Mouse (Mus musculus): ENCODE results near the gene Mink1. TPM values are rescaled to one million over a fixed set of nuclear protein-coding genes. Genes with fewer than 3 reads are reported as not detected.

Gene Mink1
- polyA plus RNA-seq, 1 experiment from 2014 or later = 15.3 TPM

DNA sequence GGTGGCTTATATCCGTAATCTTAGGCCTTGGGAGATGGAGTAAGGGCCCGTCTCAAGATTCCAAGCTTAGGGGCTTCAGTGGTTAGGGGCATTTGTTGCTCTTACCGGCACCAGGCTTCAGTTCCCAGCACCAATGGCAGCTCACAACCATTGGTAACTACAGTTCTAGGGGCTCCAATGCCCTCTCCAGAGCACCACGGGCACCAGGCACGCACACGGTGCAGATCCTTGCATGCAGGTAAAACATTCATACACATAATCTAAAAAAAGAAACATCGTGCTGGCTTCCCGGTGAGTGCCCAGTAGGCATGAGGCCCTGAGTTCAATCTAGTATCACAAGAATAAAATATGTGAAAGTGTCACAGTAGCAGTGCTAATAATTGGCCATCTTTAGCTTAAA lies 100.4 kb downstream of the Mink1 start:
- ATAC-seq (ENCODE audit: low FRiP score) = no peak
- Histone ChIP-seq H3K27ac (no peak overlapping the region), H3K9me3 (no peaks in the 10 kb centered on the region), H3K4me1 (peaks cover 10% of the 10 kb centered on the region), H3K27me3 (no peaks in the 10 kb centered on the region), H3K9ac (no peak overlapping the region), H3K4me2 (no peak overlapping the region), H3K4me3 (replicated peaks) (no peak overlapping the region), H3K36me3 (replicated peaks) (peaks cover 47% of the 10 kb centered on the region)
- 88% methylated on average over 8 of the region's 8 CpGs for WGBS

DNA sequence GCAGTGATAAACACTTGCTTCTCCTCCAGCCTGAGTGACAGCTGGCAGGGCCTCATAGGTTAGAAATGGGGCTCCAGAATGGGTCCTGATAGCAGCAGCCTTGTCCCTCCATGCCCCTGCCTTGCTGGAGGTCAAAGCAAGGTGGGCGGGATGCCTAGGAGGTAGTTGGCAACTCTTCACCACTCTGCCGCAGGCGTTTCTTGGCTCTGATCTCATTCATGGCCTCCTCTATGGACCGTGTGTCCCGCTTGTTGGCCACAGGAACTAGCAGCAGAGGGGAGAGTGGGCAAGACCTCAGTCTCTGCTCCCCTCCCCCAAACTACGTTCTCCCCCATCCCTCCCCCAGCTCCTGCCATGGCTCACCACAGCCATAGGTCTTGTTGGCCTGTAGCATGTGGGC lies 101.3 kb downstream of the Mink1 start:
- Histone ChIP-seq H3K4me2 (no peak overlapping the region), H3K4me3 (replicated peaks) (no peak overlapping the region), H3K27me3 (no peaks in the 10 kb centered on the region), H3K36me3 (replicated peaks) (peaks cover 47% of the 10 kb centered on the region), H3K4me1 (peaks cover 13% of the 10 kb centered on the region), H3K27ac (no peak overlapping the region), H3K9ac (no peak overlapping the region), H3K9me3 (no peaks in the 10 kb centered on the region)
- ATAC-seq (ENCODE audit: low FRiP score) = no peak
- 95% methylated on average over 6 of the region's 6 CpGs for WGBS

Other genes with a start within 250 kb of the Mink1 start
- gene Alox12e, start 240.3 kb upstream of the Mink1 start, polyA plus RNA-seq (2016; fragmentation: Nextera tagmentation; extraction: Ambion mirVana) = not detected in 2 replicates
- gene Alox15, start 210.8 kb upstream of the Mink1 start, polyA plus RNA-seq (2016; fragmentation: Nextera tagmentation; extraction: Ambion mirVana) = 0.08 and 0.34 TPM in 2 replicates
- gene Pelp1, start 152.8 kb upstream of the Mink1 start, polyA plus RNA-seq (2016; fragmentation: Nextera tagmentation; extraction: Ambion mirVana) = 40.3 and 46.2 TPM in 2 replicates
- gene Arrb2, start 130.2 kb upstream of the Mink1 start, polyA plus RNA-seq (2016; fragmentation: Nextera tagmentation; extraction: Ambion mirVana) = 36.9 and 40.5 TPM in 2 replicates
- gene Med11, start 111.0 kb upstream of the Mink1 start, polyA plus RNA-seq (2016; fragmentation: Nextera tagmentation; extraction: Ambion mirVana) = 32.1 and 32.5 TPM in 2 replicates
- 0.35 and 0.43 TPM in 2 replicates for gene Zmynd15, start 103.4 kb upstream of the Mink1 start, polyA plus RNA-seq (2016; fragmentation: Nextera tagmentation; extraction: Ambion mirVana)
- 0.74 and 1.0 TPM in 2 replicates for gene Cxcl16, start 102.9 kb upstream of the Mink1 start, polyA plus RNA-seq (2016; fragmentation: Nextera tagmentation; extraction: Ambion mirVana)
- 0.35 and 0.49 TPM in 2 replicates for gene Tm4sf5, start 57.6 kb upstream of the Mink1 start, polyA plus RNA-seq (2016; fragmentation: Nextera tagmentation; extraction: Ambion mirVana)
- gene Vmo1, start 48.3 kb upstream of the Mink1 start, polyA plus RNA-seq (2016; fragmentation: Nextera tagmentation; extraction: Ambion mirVana) = not detected in 2 replicates
- gene Gltpd2, start 43.7 kb upstream of the Mink1 start, polyA plus RNA-seq (2016; fragmentation: Nextera tagmentation; extraction: Ambion mirVana) = not detected in 2 replicates
- gene Psmb6, start 37.5 kb upstream of the Mink1 start, polyA plus RNA-seq (2016; fragmentation: Nextera tagmentation; extraction: Ambion mirVana) = 758 and 788 TPM in 2 replicates
- gene Gm40193, start 29.9 kb upstream of the Mink1 start, polyA plus RNA-seq (2016; fragmentation: Nextera tagmentation; extraction: Ambion mirVana) = not detected in 2 replicates
- 3.4 and 4.0 TPM in 2 replicates for gene Pld2, start 22.8 kb upstream of the Mink1 start, polyA plus RNA-seq (2016; fragmentation: Nextera tagmentation; extraction: Ambion mirVana)
- not detected in 2 replicates for gene 4930544D05Rik, start 53.0 kb downstream of the Mink1 start, polyA plus RNA-seq (2016; fragmentation: Nextera tagmentation; extraction: Ambion mirVana)
- gene Chrne, start 56.3 kb downstream of the Mink1 start, polyA plus RNA-seq (2016; fragmentation: Nextera tagmentation; extraction: Ambion mirVana) = not detected in 2 replicates
- 0.23 and 0.33 TPM in 2 replicates for gene Gp1ba, start 76.2 kb downstream of the Mink1 start, polyA plus RNA-seq (2016; fragmentation: Nextera tagmentation; extraction: Ambion mirVana)
- 85.1 and 96.1 TPM in 2 replicates for gene Rnf167, start 84.4 kb downstream of the Mink1 start, polyA plus RNA-seq (2016; fragmentation: Nextera tagmentation; extraction: Ambion mirVana)
- 139 and 141 TPM in 2 replicates for gene Slc25a11, start 84.6 kb downstream of the Mink1 start, polyA plus RNA-seq (2016; fragmentation: Nextera tagmentation; extraction: Ambion mirVana)
- gene Pfn1, start 91.8 kb downstream of the Mink1 start, polyA plus RNA-seq (2016; fragmentation: Nextera tagmentation; extraction: Ambion mirVana) = 1,070 and 1,131 TPM in 2 replicates
- gene Eno3, start 94.3 kb downstream of the Mink1 start, polyA plus RNA-seq (2016; fragmentation: Nextera tagmentation; extraction: Ambion mirVana) = 9.0 and 9.7 TPM in 2 replicates
- 144 and 149 TPM in 2 replicates for gene Spag7, start 106.5 kb downstream of the Mink1 start, polyA plus RNA-seq (2016; fragmentation: Nextera tagmentation; extraction: Ambion mirVana)
- gene Camta2, start 125.2 kb downstream of the Mink1 start, polyA plus RNA-seq (2016; fragmentation: Nextera tagmentation; extraction: Ambion mirVana) = 12.6 and 13.9 TPM in 2 replicates
- 0.55 and 0.96 TPM in 2 replicates for gene Inca1, start 137.3 kb downstream of the Mink1 start, polyA plus RNA-seq (2016; fragmentation: Nextera tagmentation; extraction: Ambion mirVana)
- 1.7 and 3.2 TPM in 2 replicates for gene Kif1c, start 137.7 kb downstream of the Mink1 start, polyA plus RNA-seq (2016; fragmentation: Nextera tagmentation; extraction: Ambion mirVana)
- 10.7 and 11.4 TPM in 2 replicates for gene Zfp3, start 201.3 kb downstream of the Mink1 start, polyA plus RNA-seq (2016; fragmentation: Nextera tagmentation; extraction: Ambion mirVana)
- not detected in 2 replicates for gene Scimp, start 249.7 kb downstream of the Mink1 start, polyA plus RNA-seq (2016; fragmentation: Nextera tagmentation; extraction: Ambion mirVana)

Data from forebrain, embryonic 12.5 days (tissue).